Mouse (Mus musculus) urinary bladder, adult 18-20 months (tissue): Measurements from ENCODE around the gene Oprd1.

Experiments
- DNase-seq, 2 experiments: peaks; one replicate each; pipeline ENCODE4 v3.0.0; 2022; ENCODE audit warnings: low spot score in 2 of 2, mixed read lengths in 2 of 2

The Oprd1 gene

GRCm38 (mm10) chr4:132144080-132144841, at the start of gene Oprd1:
Oprd1 (minus strand) TSS chr4:132144486.
- peak in 1 of 2 experiments; percentile 22 for DNase-seq

- no peak for DNase-seq
These were observed 43.6 kb upstream of the Oprd1 start for GRCm38 (mm10) chr4:132187826-132188401.

- no peak for DNase-seq
These were observed 38.9 kb upstream of the Oprd1 start for GRCm38 (mm10) chr4:132183162-132183561.

- no peak for DNase-seq
These were observed 37.7 kb upstream of the Oprd1 start for GRCm38 (mm10) chr4:132181721-132182658.

- no peak for DNase-seq
These were observed 36.4 kb upstream of the Oprd1 start for GRCm38 (mm10) chr4:132180710-132181109.

- peak; percentile 21 to 30 for DNase-seq
These were observed 34.4 kb upstream of the Oprd1 start for GRCm38 (mm10) chr4:132178630-132179059.

- DNase-seq, result no peak
These were observed 32.2 kb upstream of the Oprd1 start for GRCm38 (mm10) chr4:132176474-132176873.

GRCm38 (mm10) chr4:132170891-132171290, 26.6 kb upstream of the Oprd1 start:
- DNase-seq, result no peak

- DNase-seq, result no peak
These were observed 25.5 kb upstream of the Oprd1 start for GRCm38 (mm10) chr4:132169761-132170160.

- no peak for DNase-seq
These were observed 25.0 kb upstream of the Oprd1 start for GRCm38 (mm10) chr4:132169271-132169670.

GRCm38 (mm10) chr4:132167436-132167835, 23.1 kb upstream of the Oprd1 start:
- DNase-seq, result no peak

GRCm38 (mm10) chr4:132166350-132167290, 22.3 kb upstream of the Oprd1 start:
- no peak for DNase-seq

- DNase-seq, result no peak
These were observed 21.4 kb upstream of the Oprd1 start for GRCm38 (mm10) chr4:132165691-132166090.

GRCm38 (mm10) chr4:132156941-132157622, 12.8 kb upstream of the Oprd1 start:
- DNase-seq, result peak; percentile 39 to 71

- DNase-seq, result no peak
These were observed 10.8 kb upstream of the Oprd1 start for GRCm38 (mm10) chr4:132154877-132155670.

GRCm38 (mm10) chr4:132151673-132152072, 7.4 kb upstream of the Oprd1 start:
- DNase-seq, result no peak

- no peak for DNase-seq
These were observed 1.9 kb upstream of the Oprd1 start for GRCm38 (mm10) chr4:132146201-132146600.

GRCm38 (mm10) chr4:132145092-132145491, 806 bp upstream of the Oprd1 start:
- DNase-seq, result no peak

- no peak for DNase-seq
These were observed 5.6 kb downstream of the Oprd1 start for GRCm38 (mm10) chr4:132138640-132139039.

GRCm38 (mm10) chr4:132137013-132137412, 7.3 kb downstream of the Oprd1 start:
- DNase-seq, result no peak
